Mouse (Mus musculus) left cerebral cortex, postnatal 14 days (tissue): ENCODE data around the gene Macrod2. TPM values are rescaled to one million over a fixed set of nuclear protein-coding genes. Genes with fewer than 3 reads are reported as not detected.
A peak's percentile ranks its signal among the peaks of the same experiment; 100 is the strongest.

Experiments
- DNase-seq, 2 experiments: peaks; one replicate each; pipeline ENCODE4 v3.0.0; 2021 to 2022; ENCODE audit warnings: low spot score in 2 of 2, mixed read lengths in 1 of 2
- intact Hi-C: fragments of 180-260 bp; cut with DNase I; formaldehyde crosslinking; loops from one replicate; pipeline ENCODE4 v1.15.1; 2025
- total RNA-seq, 2 experiments: library from RNA; stranded (reverse); gene quantifications; 2 replicates each; pipeline ENCODE4 v1.2.3; 2021

Gene Macrod2
- total RNA-seq, 2 experiments from 2014 or later: 52.7 to 55.7 TPM

DNA sequence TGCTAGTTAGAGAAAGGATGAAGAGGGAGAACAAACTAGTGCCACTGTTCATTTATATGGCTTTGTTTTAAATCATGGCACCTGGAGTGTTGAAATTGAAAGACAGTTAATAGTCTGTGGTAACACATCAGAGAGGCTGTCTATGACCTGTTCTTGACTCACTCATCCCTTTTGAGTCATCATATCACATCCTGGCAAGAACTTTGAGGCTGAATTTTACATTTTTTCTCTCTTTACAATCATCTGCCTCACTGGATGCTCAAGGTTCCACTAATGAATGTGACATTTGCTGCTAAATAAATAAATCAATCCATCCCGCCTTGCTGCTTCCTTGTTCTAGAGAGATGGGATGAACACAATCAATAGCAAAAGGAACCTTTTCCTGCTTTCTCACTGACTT lies 1068.8 kb downstream of the Macrod2 start:
- no peak for DNase-seq
- intact Hi-C loops: no loop called here

DNA sequence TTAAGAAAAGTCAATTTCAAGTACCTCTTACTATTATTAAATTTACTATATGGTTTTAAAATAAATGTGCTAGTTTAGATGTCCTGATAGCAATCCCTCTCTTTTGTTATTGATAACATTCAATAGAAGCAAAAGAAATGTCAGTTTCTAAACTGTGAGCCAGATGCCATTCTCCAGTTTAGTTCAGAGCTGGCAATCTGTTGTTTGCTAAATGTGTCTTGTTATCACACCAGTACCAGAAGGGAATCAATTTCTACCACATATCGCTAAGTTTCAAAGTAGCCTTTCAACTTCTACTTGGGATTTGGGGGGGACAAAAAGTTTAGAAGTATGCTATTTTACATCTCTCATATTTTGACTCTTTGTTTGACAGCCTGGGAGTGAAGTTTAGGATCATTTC lies 1077.7 kb downstream of the Macrod2 start:
- no peak for DNase-seq
- intact Hi-C loops: no loop called here

DNA sequence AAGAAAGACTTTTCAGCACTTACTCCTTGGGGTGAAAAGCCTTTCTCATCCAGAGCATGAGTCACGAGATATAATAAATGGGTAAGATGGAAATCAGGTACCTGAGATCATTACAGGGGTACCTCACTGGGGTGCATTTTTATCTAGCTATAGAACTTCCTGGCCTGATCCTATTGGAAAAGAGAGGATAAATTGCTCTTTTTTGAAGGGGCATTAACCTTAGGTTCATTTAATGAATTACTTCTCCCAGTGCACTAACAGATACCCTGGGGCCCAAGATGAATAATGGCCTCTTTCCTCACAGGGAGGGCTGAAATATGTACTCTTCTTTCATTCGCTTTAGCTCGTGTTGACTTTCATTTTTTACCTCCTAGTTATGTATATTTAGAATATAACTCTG lies 1082.5 kb downstream of the Macrod2 start:
- intact Hi-C loops: no loop called here
- no peak for DNase-seq

DNA sequence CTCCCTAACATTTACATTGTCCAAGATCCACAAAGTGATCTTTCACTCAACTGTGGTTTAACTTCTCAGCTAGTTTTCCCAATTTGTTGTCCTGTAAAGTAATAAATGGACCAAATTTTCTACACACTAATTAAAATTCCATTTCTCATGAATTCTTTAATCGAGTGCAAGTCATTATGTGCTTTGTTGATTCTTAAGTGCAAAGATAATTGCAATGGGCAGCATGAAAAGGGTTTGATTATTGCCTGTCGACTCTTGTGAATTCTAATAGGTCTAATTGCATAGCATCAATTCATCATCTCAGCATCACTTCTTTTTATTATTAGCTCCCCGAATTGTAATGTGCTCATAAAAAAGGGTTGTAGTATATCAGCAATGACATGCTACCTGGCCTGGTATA lies 1095.4 kb downstream of the Macrod2 start:
- DNase-seq: no peak
- intact Hi-C loops: no loop called here

DNA sequence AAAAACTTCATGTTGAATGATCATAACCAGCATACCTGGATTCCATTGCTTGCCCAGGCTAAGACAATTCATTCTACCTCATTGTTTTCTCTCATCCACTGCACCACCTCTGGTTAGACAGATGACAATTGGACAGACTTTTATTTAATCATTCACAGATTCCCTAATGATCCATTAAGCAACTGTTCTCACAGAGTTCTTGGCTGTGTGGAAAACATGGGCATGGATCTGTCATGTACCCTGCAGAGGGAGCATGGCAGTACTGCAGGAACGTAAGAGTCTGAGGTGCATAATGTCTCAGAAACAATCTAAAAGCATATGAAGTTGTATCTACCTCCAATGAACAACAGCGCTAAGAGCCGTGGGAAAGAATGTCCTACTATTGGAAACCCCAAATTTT lies 1110.3 kb downstream of the Macrod2 start:
- DNase-seq: no peak
- intact Hi-C loops: no loop called here

DNA sequence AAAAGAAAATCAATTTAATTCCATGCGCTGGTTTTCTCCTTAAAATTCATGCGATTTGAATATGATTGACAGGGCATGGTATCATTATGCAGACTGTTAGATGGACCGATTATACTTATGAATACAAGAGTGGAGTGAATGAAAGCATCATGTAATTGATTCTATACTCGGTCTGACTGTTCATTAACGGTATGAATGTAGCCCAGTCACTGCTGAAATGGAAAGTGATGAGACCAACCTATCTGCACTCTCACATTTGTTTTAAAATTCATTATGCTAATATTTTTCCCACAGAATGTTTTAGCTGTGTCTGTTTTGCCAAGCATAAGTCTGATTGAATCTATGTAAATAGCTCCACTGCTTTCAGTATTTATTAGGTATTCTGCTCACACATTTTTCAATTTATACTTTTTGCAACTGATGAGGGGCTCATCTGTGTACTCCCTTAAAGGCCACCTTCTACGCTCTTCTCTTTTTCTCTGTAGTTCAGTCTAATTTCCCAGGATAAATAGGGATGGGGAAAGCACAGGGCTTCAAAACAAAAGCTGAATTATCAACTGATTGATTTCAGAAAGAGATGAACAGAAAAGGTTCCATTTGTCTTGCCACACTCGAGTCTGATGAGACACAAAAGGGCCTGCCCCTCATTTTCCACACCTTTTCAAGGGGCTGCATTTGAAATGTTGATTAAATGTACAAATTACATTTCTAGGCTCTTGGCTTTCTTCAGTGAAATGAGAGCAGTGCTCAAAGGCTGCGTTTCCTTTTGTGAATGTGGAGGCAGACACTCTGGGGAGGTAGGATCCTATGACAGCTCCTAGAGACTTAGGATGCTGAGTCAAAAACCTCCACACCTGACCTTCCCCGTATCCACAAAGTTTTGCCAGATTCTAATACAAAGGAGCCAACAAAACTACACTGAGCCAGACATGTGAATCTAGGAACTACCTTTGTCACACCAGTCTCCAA lies 1113.1 kb downstream of the Macrod2 start:
- intact Hi-C loops: no loop called here

DNA sequence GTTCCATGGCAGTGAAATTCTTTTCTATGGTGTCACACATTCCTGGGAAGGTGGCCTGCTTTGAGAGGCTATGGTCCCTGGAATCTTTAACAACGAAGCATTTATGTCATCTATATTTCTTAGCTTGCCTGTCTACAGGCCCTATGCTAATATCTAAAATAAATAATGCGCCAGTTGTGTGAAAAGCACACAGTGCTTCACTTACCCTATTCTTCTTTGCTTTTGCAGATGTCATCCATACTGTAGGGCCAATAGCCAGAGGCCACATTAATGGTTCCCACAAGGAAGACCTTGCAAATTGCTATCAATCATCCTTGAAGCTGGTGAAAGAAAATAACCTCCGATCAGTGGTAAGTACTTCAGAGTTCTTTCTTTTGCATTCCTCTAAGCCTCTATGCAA lies 1119.9 kb downstream of the Macrod2 start:
- intact Hi-C loops: no loop called here
- no peak for DNase-seq

More for the DNA sequence above, 1113.1 kb downstream of the Macrod2 start:
- no peak for DNase-seq

DNA sequence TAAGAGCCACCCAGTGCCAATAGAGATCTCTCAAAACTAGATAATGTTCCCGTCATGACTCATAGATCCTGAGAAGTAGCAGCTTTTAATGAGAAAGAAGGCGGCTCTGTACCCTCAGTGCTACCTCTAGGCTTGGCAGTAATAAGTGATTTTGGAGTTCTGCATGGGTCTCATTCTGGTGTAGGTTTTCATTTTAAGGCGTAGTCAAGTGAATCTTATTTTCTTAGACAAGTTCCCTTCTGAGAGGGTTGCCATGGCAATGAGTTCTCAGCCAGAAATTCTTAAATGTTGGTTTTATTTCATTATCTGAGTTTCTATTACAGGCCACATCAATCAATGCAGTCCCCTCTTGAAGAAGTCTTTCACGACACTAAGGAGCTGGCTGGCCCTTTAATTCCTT lies 1127.0 kb downstream of the Macrod2 start:
- DNase-seq: peak; percentile 12 to 24
- intact Hi-C loops: no loop called here

DNA sequence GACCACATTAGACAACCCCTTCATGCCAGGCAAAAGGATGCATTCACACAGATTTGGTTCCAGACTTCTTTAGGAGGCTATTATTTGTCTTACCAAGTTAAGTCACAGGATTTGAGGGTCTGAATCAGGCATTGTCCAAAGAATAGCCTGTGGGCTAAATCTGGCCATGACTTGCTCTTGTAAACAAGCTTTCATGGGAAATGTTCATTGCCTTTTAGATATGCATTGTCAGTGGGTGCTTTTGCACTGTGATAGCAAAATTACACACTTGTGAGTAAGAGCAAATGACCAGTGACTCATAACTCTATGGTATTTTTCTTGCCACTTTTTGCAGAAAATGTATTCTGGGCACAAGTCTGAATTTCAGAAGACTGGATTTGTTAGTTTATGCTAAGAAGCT lies 1150.8 kb downstream of the Macrod2 start:
- no peak for DNase-seq
- intact Hi-C loops: no loop called here

DNA sequence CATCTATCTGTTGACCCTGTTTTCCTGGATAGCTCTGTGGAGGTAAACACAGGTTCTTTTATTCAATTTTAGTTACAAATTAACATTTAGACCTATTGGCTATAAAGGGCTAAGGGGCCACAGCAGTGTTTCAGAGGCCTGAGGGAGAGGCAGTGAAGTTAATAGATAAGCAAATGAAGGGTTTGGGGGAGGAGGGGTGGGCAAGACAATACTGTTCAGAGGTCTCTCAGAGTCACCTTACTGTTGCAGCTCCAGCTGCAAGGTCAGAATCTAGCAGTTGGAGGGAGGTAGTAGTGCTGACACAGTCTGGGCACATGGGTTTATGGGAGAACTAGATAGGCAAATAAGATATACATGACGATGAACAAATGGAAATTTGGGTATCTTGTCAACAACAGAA lies 1156.6 kb downstream of the Macrod2 start:
- intact Hi-C loops: no loop called here
- DNase-seq: no peak

DNA sequence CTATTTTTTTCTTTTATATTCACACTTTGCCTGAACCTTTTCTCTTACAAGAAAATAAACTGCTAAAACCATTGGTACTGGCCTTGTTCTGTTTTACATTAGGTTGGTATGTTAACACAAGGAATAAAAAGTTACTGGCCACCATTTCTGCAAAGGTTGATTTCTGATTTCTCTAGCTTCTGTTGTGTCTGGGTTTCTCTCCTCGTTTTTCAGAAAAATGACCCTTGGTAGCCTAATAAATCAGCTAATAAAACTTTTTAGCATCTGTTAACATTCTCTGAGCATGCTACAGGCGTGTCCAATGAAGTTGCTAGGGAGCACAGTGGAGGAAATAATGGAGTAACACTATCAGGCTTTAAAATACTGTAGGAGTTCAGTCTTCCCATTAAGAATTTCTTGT lies 1161.6 kb downstream of the Macrod2 start:
- DNase-seq: no peak
- intact Hi-C loops: no loop called here

DNA sequence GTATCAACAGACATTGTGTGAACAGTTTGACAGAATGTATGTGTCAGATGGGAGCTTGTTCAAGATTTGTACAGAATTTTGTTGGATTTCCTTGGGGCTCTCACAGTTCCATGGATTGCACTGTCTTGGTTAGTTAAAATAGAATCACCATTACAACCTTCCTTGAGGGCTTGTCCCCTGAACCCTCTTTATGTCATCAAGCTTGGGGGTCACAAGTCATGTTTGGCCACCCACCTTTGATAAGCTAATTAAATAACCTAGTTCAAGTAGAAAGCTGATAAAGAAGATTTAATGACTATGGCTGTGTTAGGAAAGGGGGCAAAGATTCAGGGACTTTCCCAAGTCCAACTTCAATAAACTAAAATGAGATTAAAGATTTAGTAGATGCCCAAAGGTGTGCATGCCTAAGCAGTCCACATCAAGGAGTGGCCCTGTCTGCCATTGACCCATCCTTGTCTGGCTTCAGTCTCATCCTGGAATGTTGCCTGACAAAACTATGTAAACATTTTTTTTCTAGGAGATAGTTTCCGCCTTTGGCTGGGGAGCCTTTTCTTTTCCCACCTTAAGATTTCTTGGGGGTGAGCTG lies 1163.2 kb downstream of the Macrod2 start:
- intact Hi-C loops: no loop called here
- no peak for DNase-seq

DNA sequence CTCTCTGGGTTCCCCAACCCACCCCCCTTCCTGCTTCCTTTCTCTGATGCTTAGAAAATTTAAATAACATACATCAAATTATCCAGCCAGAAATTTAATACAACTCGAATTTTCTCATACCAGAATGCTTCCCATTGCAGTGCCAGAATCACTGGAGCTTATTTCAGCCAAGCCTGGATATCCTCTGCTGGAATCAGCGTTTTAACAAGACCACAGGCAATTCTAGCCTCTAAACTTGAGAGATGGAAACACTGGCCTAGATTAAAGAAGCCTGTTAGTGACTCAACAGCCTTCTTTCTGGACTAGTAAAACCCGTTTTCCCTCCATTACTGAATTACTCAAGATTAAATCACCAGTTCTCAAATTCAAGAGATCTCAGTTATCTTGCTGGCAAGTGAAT lies 1170.9 kb downstream of the Macrod2 start:
- intact Hi-C loops: no loop called here
- DNase-seq: no peak

DNA sequence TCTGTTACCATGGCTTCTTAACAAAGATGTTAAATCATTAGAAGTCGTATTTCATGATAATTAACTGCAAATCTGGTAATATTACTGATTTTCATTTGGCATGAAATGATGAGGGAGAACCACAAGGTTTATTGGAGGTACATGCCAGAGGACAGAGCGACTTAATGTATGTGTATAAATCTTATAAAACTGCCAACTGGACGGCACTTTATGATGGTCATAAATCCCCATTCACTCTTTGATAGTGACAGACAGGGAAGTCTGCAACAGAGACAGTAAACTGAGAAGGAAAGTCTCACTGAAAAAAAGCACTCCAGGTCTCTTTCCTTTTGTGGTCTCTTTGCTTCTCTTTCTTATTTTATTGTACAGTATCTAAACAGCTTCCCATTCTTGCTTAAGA lies 1176.3 kb downstream of the Macrod2 start:
- DNase-seq: no peak
- intact Hi-C loops: no loop called here

DNA sequence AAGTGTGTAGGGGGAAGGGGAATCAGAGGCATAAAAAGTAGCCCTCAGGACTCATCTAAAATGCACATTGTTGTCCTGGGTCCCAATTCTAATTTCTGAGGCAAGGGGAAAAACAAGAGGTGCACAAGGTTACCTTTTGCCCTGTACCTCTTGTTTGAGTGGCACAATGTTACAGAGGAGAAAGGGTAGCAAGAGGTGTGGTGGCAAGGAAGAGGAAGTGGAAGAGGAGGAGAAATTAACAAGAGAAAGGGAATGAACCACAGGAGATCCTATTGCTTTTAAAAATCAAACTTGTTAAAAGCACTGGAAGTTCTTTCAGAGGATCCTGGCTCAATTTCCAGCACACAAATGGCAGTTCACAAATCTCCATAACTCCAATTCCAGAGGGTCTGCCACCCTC lies 1183.1 kb downstream of the Macrod2 start:
- intact Hi-C loops: no loop called here
- no peak for DNase-seq

DNA sequence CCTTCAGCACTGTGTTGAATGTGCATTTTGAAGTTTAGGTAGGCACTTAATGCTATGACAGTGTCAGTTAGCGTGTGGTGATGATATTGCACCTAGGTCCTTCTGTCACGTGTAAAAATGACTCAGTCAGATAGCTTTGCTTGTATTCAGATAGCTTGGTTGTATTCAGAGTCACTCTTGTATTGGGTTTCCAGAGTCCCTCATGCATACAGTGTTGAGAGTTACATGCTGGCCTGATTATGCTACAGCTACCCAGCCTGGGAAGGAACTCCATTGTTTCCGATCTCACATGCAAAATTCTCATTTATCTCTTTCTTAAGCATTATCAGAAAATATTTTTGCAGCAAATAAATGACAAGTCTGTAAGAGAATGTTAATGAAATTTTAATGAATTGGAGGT lies 1187.3 kb downstream of the Macrod2 start:
- no peak for DNase-seq
- intact Hi-C loops: no loop called here

DNA sequence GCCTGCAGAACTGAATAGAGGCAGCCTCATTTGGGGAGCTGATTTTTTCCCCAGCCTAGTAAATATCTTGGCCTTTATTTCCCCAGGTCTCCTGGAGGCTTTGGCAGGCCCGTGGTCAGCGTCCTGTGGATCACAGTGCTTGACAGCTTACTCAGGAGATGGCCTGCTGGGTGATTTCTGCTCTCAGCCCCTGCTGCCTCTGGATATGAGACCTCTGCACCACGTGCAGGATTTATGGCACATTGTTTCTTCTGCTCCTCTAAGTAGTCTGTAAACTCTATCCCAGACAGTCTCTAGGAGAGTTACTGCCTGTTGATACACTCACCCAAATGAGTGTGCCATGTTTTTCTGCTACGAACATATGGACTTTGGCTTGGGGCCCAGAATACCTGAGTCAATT lies 1187.8 kb downstream of the Macrod2 start:
- intact Hi-C loops: no loop called here
- no peak for DNase-seq

DNA sequence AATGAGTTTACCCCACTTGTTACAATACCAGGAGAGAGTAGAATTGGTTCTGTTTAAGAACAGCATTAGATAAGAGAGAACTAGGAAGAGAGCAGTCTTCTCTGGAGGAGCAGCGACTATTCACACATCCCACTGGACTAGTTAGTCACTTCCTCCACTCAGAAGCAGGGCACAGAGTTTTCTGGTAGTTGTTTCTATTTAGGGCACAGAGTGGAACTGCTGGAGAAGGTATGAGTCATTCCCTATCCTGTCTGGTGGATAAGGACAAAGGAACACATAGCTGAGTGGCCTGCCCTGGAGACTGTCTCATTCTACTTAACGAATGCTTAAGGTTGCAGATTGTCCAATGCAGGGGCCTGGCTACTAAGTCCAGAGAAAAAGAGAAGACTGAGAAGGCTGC lies 1192.2 kb downstream of the Macrod2 start:
- DNase-seq: peak; percentile 22 to 51
- intact Hi-C loops: no loop called here

DNA sequence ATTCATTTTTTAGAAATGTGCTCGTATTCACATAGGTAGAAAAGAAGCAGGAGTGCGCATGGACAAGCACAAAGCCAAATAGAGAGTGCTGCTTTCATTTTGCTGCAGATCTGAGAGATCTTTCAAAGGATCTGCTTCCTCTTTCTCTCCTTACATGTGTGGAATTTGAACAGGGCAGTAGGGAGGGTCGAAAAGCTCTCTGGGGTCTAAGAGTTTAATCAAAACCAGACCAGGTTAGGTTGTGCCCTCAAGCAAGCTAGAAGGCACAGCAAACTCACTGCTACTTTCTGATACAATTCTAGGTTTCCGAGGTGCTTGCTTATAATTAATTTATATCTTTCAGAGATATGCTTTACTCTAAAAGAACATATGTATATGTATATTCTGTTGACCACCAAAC lies 1196.2 kb downstream of the Macrod2 start:
- intact Hi-C loops: no loop called here
- no peak for DNase-seq

DNA sequence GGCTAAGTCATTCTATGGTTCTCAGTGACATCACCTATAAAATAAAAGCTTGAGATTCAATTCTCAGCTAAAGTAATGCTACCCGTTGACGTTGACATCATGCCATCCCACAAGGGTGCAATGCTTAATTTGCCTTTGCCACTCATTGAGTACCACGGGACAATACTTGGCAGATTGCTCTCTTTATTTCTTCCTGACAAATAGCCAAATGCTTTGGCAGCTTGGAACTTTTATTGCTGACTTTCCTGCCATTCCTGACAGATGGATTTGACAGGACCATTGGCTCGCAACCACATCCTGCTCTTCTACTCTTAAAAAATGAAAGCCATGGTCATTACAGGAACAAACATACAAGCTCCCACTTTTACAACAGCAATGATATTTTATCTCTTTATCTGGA lies 1199.7 kb downstream of the Macrod2 start:
- intact Hi-C loops: no loop called here
- no peak for DNase-seq

DNA sequence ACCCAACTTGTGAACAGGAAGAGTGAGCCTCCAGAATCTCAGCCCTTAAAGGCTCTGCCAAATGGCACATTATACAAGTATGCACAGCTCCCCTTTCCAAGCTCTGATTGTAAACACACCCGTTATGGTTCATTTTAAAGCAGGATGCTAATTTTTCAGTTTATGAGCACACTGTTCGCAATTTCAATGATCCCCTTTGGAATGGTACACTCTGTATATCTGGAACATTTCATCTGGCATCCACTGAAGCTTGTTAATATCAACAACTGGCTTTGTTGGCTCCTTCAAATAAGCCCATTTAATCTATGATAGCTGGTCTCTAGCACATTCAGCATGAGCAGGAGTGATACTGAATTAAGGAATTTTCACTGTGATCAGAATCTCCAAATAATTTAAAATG lies 1222.6 kb downstream of the Macrod2 start:
- DNase-seq: no peak

More for the DNA sequence above, 1222.6 kb downstream of the Macrod2 start:
- intact Hi-C loops: no loop called here
